Mouse (Mus musculus) lung, postnatal 4 days (tissue): ENCODE measurements around the gene Map2k2.

Experiments
- DNase-seq, 2 experiments: peaks; one replicate each; pipeline ENCODE4 v3.0.0; 2021

Gene Map2k2

GRCm38 (mm10) chr10:81177491-81177925 lies 71.8 kb downstream of the Map2k2 start:
- no peak for DNase-seq

- DNase-seq, result peak in 1 of 2 experiments; percentile 58
Observed at GRCm38 (mm10) chr10:81177958-81178712, 72.4 kb downstream of the Map2k2 start.

- DNase-seq, result no peak
Observed at GRCm38 (mm10) chr10:81178927-81179326, 73.2 kb downstream of the Map2k2 start.

GRCm38 (mm10) chr10:81179451-81180342 lies 74.0 kb downstream of the Map2k2 start:
- DNase-seq, result no peak

- DNase-seq, result no peak
Observed at GRCm38 (mm10) chr10:81180946-81181345, 75.2 kb downstream of the Map2k2 start.

- peak in 1 of 2 experiments; percentile 37 for DNase-seq
Observed at GRCm38 (mm10) chr10:81181860-81182259, 76.1 kb downstream of the Map2k2 start.

GRCm38 (mm10) chr10:81182336-81183333 lies 76.9 kb downstream of the Map2k2 start, which contains the start of gene Dapk3:
Dapk3 (plus strand) TSS chr10:81183005.
- peak; percentile 98 for DNase-seq
